Mouse (Mus musculus) liver, adult 2 months (tissue): ENCODE results near the gene Chaf1a. TPM values are rescaled to one million over a fixed set of nuclear protein-coding genes. Genes with fewer than 3 reads are reported as not detected.

Experiments used
- DNase-seq: peaks from one replicate; pipeline ENCODE4 v3.0.0-alpha.2; 2011; ENCODE audit warnings: low read depth, low spot score; ENCODE audit errors: extremely low read depth
- H3K27ac ChIP-seq: fragments of 200-500 bp; replicated peaks from 2 replicates; pipeline ENCODE4 v1.5.1; 2012; ENCODE audit warnings: low read depth, mild to moderate bottlenecking, control low read depth, inconsistent platforms, low read length; ENCODE audit not compliant: insufficient read depth
- H3K27me3 ChIP-seq: fragments of 200-500 bp; 2 replicates; pipeline ENCODE4 v1.6.1; 2012; ENCODE audit warnings: mild to moderate bottlenecking, moderate library complexity, low read length, inconsistent platforms; ENCODE audit not compliant: control insufficient read depth, insufficient read depth
- H3K36me3 ChIP-seq: fragments of 200-500 bp; 2 replicates; pipeline ENCODE4 v1.6.1; 2012; ENCODE audit warnings: low read length, inconsistent platforms; ENCODE audit not compliant: control insufficient read depth, insufficient read depth
- H3K4me1 ChIP-seq: fragments of 200-500 bp; 2 replicates; pipeline ENCODE4 v1.6.1; 2011; ENCODE audit warnings: low read length; ENCODE audit not compliant: control insufficient read depth, insufficient read depth
- H3K4me3 ChIP-seq: fragments of 200-500 bp; 2 replicates; pipeline ENCODE4 v1.5.1; 2011; ENCODE audit warnings: low read depth, mild to moderate bottlenecking, control low read depth, low read length, moderate library complexity; ENCODE audit not compliant: insufficient read depth
- H3K79me2 ChIP-seq: fragments of 200-500 bp; 2 replicates; pipeline ENCODE4 v1.6.1; 2012; ENCODE audit warnings: inconsistent platforms, mild to moderate bottlenecking, low read length, moderate library complexity; ENCODE audit not compliant: control insufficient read depth, insufficient read depth
- H3K9ac ChIP-seq: fragments of 200-500 bp; 2 replicates; pipeline ENCODE4 v1.6.1; 2012; ENCODE audit warnings: low read depth, mild to moderate bottlenecking, control low read depth, inconsistent platforms, low read length
- CTCF ChIP-seq: fragments of 200-500 bp; IDR thresholded peaks from 2 replicates; pipeline ENCODE4 v1.5.1; 2011; ENCODE audit warnings: low read depth, low read length, control low read depth
- POLR2A ChIP-seq: fragments of 200-500 bp; IDR thresholded peaks from 2 replicates; pipeline ENCODE4 v1.6.1; 2011; ENCODE audit warnings: low read length, control low read depth; ENCODE audit not compliant: insufficient read depth; ENCODE audit errors: extremely low read depth
- WGBS: fragments of 180-500 bp; shearing (Covaris S2); methylation state at CpG from one replicate; pipeline ENCODE4 v1.1.7; 2018; 5-methylcytosine and 5-hydroxymethylcytosine counted together
- polyA plus RNA-seq: library from polyadenylated mRNA; depleted of rRNA; stranded (reverse); fragments of >200 nt; gene quantifications from 2 replicates; pipeline ENCODE4 v1.2.3, GENCODE M21; 2012
- total RNA-seq: library from RNA; depleted of rRNA; stranded (reverse); fragments of >200 nt; gene quantifications from 2 replicates; pipeline ENCODE4 v1.2.3, GENCODE M21; 2014

Gene Chaf1a
- total and polyA plus RNA-seq, 2 experiments: 0.26 to 0.37 TPM

- no peaks in the 10 kb centered on the region for H3K27me3 ChIP-seq
- no peak for DNase-seq
- H3K4me1 ChIP-seq: peaks cover 38% of the 10 kb centered on the region
- no peak for TF ChIP-seq POLR2A
- TF ChIP-seq CTCF: no peak
- no peak overlapping the region for H3K27ac ChIP-seq
- WGBS: 68% methylated on average over 7 of the region's 7 CpGs
- H3K36me3 ChIP-seq: no peaks in the 10 kb centered on the region
- H3K4me3 ChIP-seq: no peak overlapping the region
- H3K79me2 ChIP-seq: peaks cover 56% of the 10 kb centered on the region
- no peak overlapping the region for H3K9ac ChIP-seq
Measured at GRCm38 (mm10) chr17:56032831-56033230, 7.4 kb upstream of the Chaf1a start.

DNA sequence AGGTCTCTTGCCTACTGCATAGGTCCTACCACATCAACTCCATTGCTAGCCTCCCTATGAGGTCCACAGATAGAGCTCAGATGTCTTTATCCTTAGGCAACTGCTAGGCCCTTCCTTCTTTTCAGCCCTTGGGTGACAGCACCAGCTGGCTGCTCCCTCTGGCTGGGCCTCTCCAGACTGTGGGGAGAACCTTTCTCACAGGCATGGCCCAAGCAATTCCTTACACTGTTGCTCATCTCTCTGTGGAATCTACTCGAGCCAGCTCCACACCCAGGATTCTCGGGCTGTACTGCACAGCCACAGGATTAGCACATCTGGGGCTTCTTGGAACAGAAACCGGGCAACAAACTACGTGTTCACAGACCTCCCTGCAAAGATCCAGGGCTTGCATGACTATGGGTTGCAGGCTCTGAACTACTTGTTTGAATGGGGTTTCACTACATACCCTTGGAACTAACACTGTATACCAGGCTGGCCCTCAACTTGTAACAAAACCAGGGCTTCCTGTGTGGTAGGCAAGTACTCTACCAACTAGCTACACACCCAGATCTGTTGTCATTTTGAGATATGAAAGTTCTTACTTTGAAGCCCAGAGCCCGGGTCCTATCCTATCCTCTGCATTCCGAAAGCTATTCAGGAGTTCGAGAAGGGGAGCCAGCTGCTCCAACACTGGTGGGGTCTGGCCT lies 6.1 kb upstream of the Chaf1a start:
- no peak overlapping the region for H3K4me3 ChIP-seq
- 61% methylated on average over 7 of the region's 7 CpGs for WGBS

DNA sequence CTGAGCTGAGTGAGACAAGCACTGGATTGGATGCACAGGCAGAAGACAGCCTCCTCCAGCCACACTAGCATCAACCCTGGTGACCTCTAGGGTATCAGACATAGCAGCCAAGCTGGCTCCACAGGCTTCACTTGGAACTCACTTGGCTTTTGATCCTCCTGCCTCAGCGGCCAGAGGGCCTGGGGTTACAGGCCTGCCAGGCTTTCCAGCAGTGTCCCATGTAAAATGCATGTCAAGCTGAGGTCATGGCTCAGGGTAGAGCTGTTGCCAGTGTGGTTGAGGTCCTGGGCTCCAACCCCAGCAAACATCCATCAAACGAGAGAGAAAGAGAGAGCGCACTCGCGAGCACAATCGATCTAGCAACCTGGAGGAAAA lies 5.5 kb upstream of the Chaf1a start:
- H3K27me3 ChIP-seq: no peaks in the 10 kb centered on the region
- H3K79me2 ChIP-seq: peaks cover 51% of the 10 kb centered on the region
- peaks cover 29% of the 10 kb centered on the region for H3K4me1 ChIP-seq
- peak overlapping the region; percentile 30 for H3K27ac ChIP-seq
- no peaks in the 10 kb centered on the region for H3K36me3 ChIP-seq
- H3K9ac ChIP-seq: peak overlapping the region; percentile 14; the same call in 1 of the 2 replicates
- H3K4me3 ChIP-seq: no peak overlapping the region
- peak; percentile 53 for DNase-seq
- TF ChIP-seq CTCF: no peak
- no peak for TF ChIP-seq POLR2A
- WGBS: 23% methylated on average over 6 of the region's 6 CpGs

More for the DNA sequence above, 6.1 kb upstream of the Chaf1a start:
- Histone ChIP-seq H3K4me1 (peaks cover 29% of the 10 kb centered on the region), H3K79me2 (peaks cover 56% of the 10 kb centered on the region), H3K27ac (no peak overlapping the region), H3K36me3 (no peaks in the 10 kb centered on the region), H3K27me3 (no peaks in the 10 kb centered on the region), H3K9ac (no peak overlapping the region)
- DNase-seq: no peak
- TF ChIP-seq CTCF (no peak), POLR2A (no peak)

DNA sequence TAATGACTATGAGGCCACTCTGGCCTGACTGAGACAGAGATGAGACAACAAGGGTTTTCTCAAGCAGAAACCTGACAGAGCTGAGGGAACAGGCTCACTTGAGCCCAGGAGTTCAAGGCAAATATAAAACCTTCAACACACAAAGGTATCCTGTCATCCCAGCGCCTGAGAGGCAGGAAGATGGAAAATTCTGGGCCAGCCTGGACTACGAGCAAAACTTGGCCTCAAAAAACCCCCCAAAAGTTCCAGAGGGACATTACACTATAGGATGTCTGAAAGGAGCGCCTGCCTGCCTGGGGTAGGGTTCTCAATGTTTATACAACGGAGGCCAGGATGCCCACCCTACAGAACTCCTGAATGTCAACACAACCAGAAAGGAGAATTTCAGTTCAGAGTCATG lies 5.0 kb upstream of the Chaf1a start:
- Histone ChIP-seq H3K4me3 (no peak overlapping the region; the same call in 1 of the 2 replicates), H3K79me2 (peaks cover 49% of the 10 kb centered on the region), H3K9ac (peak overlapping the region; percentile 14; the same call in 1 of the 2 replicates), H3K36me3 (no peaks in the 10 kb centered on the region), H3K27ac (peak overlapping the region; percentile 30), H3K27me3 (no peaks in the 10 kb centered on the region), H3K4me1 (peaks cover 29% of the 10 kb centered on the region)
- no peak for TF ChIP-seq CTCF
- no peak for TF ChIP-seq POLR2A
- WGBS: 41% methylated on average over 4 of the region's 4 CpGs
- no peak for DNase-seq

DNA sequence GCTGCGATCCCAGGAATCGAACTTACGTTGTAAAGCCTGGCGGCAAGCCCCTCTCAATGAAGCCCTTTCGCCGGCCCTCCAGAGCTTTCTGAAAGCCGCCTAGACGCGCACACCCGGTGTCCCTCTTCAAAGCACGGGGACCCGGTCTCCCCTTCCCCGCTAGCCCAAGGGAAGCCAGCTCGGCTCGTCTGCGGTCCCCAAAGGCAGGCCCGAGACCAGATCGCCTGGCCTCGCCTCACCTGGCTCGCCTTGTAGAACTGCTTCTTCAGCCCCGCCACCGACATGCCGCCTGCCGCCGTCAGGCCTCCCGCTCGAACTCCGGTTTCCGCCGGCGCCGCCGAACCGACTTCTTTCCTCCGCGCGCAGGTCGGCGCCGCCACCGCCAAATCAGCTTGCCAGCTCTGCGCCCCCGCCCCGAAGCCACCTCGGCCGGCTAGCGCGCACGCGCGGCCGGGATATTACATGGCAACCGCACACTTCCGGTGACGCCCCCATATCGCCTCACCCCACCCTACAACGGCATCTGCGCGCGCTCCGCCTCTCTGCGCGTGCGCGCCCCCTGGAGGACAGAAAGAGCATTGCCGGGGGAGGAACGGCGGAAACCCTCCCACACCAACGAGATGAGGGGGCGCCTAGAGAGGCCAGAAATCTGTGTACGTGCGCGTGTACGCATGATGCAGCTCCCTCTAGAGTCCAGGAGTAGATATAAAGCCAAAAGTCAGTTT lies 3.9 kb upstream of the Chaf1a start, which contains the start of gene Sh3gl1:
Sh3gl1 (minus strand) TSS at position 460 of the 725 bp plus-strand sequence.
- H3K4me3 ChIP-seq: peak within 1 kb of the TSS; percentile 83
- DNase-seq: peak; percentile 86
- no peaks in the 10 kb centered on the region for H3K36me3 ChIP-seq
- peak within 1 kb of the TSS; percentile 83 for H3K27ac ChIP-seq
- TF ChIP-seq POLR2A: peak; percentile 86
- TF ChIP-seq CTCF: peak; percentile 96
- peaks cover 39% of the 10 kb centered on the region for H3K79me2 ChIP-seq
- H3K4me1 ChIP-seq: peaks cover 28% of the 10 kb centered on the region
- H3K9ac ChIP-seq: peak within 1 kb of the TSS; percentile 93
- under 1% methylated on average over 74 of the region's 74 CpGs for WGBS
- H3K27me3 ChIP-seq: no peaks in the 10 kb centered on the region

DNA sequence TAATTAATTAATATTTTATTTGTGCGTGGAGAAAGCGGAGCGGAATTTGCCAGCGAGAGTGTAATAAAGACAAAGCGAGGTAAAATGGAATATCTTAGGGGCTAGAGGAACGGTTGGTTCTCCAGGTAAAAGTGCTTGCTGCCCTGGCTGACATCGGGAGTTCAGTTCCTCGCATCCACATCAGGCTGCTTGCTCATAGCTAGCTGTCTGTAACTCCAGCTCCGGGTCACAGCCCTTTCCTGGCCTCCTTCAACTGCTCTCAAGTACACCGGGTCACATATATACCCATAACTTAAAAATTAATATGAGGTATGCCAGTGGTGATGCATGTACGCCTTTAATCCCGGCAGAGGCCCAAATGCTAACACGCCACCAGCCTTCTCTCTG lies 3.3 kb upstream of the Chaf1a start:
- TF ChIP-seq POLR2A (no peak), CTCF (no peak)
- Histone ChIP-seq H3K4me3 (peak overlapping the region; percentile 4), H3K79me2 (peaks cover 37% of the 10 kb centered on the region), H3K27ac (no peak overlapping the region), H3K27me3 (no peaks in the 10 kb centered on the region), H3K36me3 (no peaks in the 10 kb centered on the region), H3K9ac (no peak overlapping the region), H3K4me1 (peaks cover 27% of the 10 kb centered on the region)
- WGBS: 37% methylated on average over 13 of the region's 13 CpGs
- no peak for DNase-seq
